Mouse (Mus musculus): Measurements from ENCODE around the gene Phlda1. TPM values are rescaled to one million over a fixed set of nuclear protein-coding genes. Genes with fewer than 3 reads are reported as not detected.
A peak's percentile ranks its signal among the peaks of the same experiment; 100 is the strongest.
"Not testable (repeated sequence)": the region's sequence is repeated elsewhere in the genome, so short reads cannot be mapped to it uniquely, and the experiment has no call there.

Gene Phlda1
- 11.0 and 14.4 TPM in 2 replicates for polyA plus RNA-seq (2012; rRNA removed)

- DNase-seq (ENCODE audit: low read depth, low spot score) = no peak
- WGBS = under 1% methylated on average over 92 of the region's 94 CpGs
Measured at GRCm38 (mm10) chr10:111506101-111506925, at the start of gene Phlda1. Gene Phlda1, plus strand, starts transcription at chr10:111506286.

- DNase-seq (ENCODE audit: low read depth, low spot score) = no peak
- WGBS = 62% methylated on average over 7 of the region's 7 CpGs
Measured at GRCm38 (mm10) chr10:111458088-111458487, 48.0 kb upstream of the Phlda1 start.

GRCm38 (mm10) chr10:111459040-111459439 is 47.0 kb upstream of the Phlda1 start:
- 64% methylated on average over 9 of the region's 9 CpGs for WGBS
- no peak for DNase-seq (ENCODE audit: low read depth, low spot score)

- WGBS = 63% methylated on average over 3 of the region's 3 CpGs
- DNase-seq (ENCODE audit: low read depth, low spot score) = no peak
Measured at GRCm38 (mm10) chr10:111459874-111460273, 46.2 kb upstream of the Phlda1 start.

DNA sequence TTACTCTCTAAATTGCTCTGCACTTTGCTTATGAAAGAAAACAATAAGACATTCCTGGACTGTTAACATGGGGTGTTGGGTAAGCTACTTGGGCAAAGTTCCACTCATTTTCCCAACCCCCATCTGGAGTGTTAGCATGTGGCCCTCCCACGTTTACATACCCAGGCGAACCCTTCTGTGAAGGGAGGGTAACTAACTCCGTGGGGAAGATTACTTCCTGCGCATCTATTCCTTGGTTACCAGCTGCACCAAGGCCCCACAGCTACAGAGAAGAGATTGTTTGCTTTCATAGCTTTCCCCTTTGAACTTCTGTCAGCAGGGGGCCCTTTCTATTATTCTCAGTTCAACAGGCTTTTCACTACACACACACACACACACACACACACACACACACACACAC is 45.7 kb upstream of the Phlda1 start:
- no peak for DNase-seq (ENCODE audit: low read depth, low spot score)

GRCm38 (mm10) chr10:111464833-111465232 is 41.3 kb upstream of the Phlda1 start:
- WGBS = 72% methylated on average over 1 of the region's 1 CpGs
- no peak for DNase-seq (ENCODE audit: low read depth, low spot score)

More for the DNA sequence above, 45.7 kb upstream of the Phlda1 start:
- 35% methylated on average over 4 of the region's 4 CpGs for WGBS

DNA sequence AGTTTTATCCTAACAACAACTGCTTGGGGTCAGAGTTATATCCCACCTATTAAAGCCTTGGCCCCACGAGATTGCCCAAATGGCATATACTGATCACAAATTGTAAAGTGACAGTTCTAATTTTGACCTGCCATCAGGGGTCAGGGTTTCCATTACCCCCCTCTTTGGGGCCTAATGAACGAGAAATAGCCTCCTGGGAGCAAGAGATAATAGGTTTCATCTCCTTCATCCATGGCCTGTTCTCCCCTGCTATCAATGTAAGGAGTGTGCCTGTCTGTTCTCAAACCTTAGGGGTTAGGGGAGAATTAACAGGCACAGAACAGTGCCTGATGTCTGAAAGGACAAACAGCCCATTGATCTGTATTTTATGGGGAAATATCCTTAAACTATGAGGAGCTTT is 40.7 kb upstream of the Phlda1 start:
- 68% methylated on average over 2 of the region's 2 CpGs for WGBS

DNA sequence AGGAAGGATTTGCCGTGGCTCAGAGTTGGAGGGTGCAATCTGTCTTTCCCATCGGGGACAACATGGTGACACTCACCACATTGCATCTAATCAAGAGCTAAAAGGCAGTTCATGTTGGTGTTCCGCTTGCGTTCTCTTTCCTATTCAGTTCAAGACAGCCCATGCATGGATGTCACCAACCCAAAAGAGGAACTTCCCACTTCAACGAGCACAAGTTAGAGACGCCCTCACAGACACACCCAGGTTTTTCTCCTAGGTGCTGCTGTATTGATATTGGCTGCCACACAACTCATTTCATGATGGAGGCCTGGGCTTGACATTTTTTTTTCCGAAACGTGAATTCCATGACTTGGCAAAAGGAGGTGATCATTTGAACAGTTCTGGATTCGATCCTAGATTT is 34.9 kb upstream of the Phlda1 start:
- 71% methylated on average over 9 of the region's 9 CpGs for WGBS
- no peak for DNase-seq (ENCODE audit: low read depth, low spot score)

More for the DNA sequence above, 40.7 kb upstream of the Phlda1 start:
- DNase-seq (ENCODE audit: low read depth, low spot score) = no peak

DNA sequence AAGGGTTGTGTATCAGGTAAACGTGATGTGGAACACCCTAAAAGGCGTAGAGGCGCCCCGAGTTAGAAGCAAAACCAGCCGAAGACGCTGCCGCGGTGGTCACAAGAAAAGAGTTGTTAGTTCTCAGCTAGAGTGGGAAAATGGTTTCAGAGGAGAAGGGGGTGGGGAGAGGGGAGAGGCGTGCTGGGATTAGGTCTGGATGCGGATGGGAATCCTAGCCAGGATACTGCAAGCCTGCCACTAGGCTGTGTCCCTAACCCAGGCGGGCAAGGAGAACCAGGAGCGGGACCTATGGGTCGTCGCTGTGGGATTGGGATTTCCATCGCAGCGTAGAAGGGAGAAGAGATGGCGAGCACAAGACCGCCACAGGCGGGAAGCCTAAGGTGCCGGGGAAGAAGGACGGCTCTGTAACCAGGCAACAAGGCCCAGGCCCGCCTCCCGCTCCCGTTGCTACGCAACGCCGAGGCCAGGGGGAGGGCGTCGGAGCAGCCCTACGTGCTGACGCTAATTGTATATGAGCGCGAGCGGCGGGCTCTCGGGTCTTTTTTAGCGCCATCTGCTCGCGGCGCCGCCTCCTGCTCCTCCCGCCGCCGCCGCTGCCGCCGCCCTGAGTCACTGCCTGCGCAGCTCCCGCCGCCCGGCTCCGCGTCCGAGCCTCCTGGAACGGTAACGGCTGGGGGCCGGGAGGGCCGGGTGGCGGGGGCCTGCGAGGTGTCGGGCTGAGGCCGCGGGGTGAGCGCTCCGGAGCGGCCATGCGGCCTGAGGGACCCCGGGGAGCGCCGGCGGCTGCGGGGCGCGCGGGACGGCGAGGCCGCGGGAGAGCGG is 33.2 kb upstream of the Phlda1 start, which contains the start of gene Nap1l1:
Gene Nap1l1, plus strand, starts transcription at position 538 of the 825 bp plus-strand sequence.
- peak; percentile 82 for DNase-seq (ENCODE audit: low read depth, low spot score)
- 3% methylated on average over 80 of the region's 80 CpGs for WGBS

DNA sequence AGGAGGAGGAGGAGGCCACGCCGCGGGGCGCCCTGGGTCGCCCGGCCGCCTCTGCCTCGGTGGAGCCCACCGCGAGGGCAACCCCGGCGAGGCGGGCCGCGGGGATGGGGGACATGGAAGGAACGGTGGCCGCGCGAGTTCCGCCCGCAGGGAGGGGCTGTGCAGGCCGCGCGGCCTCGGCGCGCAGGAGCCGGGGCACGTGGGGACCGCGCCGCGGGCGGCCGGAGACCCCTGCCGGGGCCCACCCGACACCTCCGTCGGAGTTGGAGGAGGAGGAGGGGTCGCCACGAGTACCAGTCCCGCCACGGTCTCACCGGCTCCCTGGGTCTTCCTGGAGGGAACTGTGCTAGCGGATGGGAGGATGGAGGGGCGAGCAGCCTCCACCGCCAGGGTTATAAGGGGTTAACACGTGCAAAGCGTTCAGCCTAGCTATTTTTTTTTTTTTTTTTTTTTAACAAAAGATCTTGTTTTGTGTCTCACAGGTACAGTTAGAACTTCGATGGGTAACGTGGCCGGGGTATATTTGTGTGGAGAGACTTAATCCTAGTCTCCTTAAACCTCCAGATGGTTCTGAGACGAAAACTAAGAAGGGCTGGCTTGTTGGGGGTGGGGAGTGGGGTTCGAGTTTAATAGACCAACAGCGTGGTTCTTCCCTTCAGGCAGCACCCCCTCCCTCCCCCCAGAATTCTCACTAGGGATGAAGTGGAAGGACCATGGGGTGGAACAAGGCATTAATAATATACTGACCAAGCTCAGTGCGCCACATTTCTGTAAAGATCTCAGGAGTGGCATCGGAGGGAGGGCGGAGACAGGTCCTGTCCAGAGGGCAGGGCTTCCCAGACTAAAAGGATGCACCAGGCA is 32.3 kb upstream of the Phlda1 start:
- DNase-seq (ENCODE audit: low read depth, low spot score) = no peak
- WGBS = 1% methylated on average over 57 of the region's 58 CpGs

DNA sequence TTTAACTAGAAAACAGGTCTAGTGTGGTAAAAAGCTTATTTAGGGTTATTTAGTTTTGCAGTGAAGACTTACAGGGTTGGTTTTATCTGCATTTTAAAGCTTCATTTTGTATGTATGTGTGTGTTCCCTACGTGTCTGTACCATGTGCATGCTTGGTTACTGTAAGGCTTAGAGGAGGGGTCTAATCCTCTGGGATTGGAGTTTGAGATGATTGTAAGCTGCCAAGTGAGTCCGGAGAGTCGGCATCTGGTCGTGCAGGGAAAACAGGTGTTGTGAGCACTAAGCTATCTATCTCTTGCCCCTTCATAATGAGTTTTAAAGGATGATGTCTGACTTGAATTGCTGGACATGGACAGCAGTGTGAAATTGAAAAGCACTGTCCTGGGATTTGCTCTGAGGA is 29.8 kb upstream of the Phlda1 start:
- WGBS = 65% methylated on average over 4 of the region's 4 CpGs
- DNase-seq (ENCODE audit: low read depth, low spot score) = no peak

DNA sequence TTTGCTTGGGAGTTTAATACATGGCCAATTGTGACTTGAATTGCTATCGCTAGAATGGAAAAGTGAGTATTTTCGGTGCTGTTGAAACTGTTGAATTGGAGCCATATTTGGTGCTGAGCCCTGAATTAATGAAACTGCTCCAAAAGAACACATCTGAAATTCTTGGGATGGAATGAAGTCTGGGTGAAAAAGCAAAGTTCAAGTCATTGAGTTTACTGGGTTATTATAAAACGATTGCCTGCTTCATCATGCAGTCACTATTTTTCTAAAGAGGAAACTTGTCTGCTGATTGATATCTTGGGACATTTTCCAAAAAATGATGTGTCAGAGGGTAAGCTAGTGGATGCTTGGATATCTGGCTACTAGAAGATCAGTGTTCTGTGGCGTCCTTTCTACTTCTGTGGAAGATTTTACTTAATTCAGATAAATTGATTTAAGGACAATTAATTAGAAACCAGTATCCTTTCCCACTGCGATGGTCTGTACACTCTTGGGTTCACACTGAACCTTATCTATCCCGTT is 29.0 kb upstream of the Phlda1 start:
- DNase-seq (ENCODE audit: low read depth, low spot score) = no peak
- 76% methylated on average over 6 of the region's 6 CpGs for WGBS

DNA sequence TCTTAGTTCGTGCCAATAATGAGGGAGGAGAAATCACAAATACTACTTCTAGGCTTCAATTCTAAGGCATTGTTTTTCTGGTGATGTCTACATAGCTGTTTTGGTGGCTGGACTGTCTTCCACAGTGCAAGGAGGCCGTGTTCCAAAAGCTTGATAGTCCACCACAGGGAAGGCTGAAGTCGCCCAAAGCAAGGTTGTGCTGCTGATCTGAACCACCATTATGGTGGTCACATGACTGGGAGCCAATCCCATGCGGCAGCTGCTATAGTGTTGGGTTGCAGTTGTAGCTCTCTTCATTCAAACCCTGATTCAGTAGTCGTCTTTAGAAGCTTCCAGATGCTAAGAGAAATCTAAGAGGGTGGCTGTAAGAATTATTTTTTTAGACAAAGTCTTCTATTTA is 26.5 kb upstream of the Phlda1 start:
- 88% methylated on average over 5 of the region's 5 CpGs for WGBS
- no peak for DNase-seq (ENCODE audit: low read depth, low spot score)

GRCm38 (mm10) chr10:111482654-111483053 is 23.4 kb upstream of the Phlda1 start:
- 94% methylated on average over 2 of the region's 2 CpGs for WGBS
- DNase-seq (ENCODE audit: low read depth, low spot score) = no peak

- WGBS = 40% methylated on average over 5 of the region's 5 CpGs
- DNase-seq (ENCODE audit: low read depth, low spot score) = no peak
Measured at GRCm38 (mm10) chr10:111484079-111484478, 22.0 kb upstream of the Phlda1 start.

- DNase-seq (ENCODE audit: low read depth, low spot score) = no peak
- WGBS = 86% methylated on average over 2 of the region's 2 CpGs
Measured at GRCm38 (mm10) chr10:111488793-111489192, 17.3 kb upstream of the Phlda1 start.

DNA sequence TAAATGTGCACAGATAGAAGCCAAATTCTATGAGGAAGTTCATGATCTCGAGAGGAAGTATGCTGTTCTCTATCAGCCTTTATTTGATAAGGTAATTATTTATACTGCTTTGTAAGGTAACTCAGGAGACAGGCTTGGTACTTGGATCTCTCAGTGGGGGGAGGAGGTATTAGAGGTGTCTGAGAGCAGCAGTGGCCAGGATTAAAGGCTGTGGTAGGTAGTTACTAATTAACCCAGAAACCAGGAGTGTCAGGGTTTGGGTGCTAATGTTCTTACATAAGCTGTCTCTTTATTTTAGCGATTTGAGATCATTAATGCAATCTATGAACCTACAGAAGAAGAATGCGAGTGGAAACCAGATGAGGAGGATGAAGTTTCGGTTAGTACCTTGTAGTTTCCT is 16.0 kb upstream of the Phlda1 start:
- not testable (repeated sequence) for DNase-seq (ENCODE audit: low read depth, low spot score)
- 48% methylated on average over 4 of the region's 4 CpGs for WGBS

GRCm38 (mm10) chr10:111495888-111496287 is 10.2 kb upstream of the Phlda1 start:
- DNase-seq (ENCODE audit: low read depth, low spot score) = no peak
- 85% methylated on average over 7 of the region's 7 CpGs for WGBS

GRCm38 (mm10) chr10:111499892-111500291 is 6.2 kb upstream of the Phlda1 start:
- 82% methylated on average over 6 of the region's 6 CpGs for WGBS
- DNase-seq (ENCODE audit: low read depth, low spot score) = no peak
